Comparison of ENCODE assay signal across 10 mouse cellular contexts in the genomic region with DNA sequence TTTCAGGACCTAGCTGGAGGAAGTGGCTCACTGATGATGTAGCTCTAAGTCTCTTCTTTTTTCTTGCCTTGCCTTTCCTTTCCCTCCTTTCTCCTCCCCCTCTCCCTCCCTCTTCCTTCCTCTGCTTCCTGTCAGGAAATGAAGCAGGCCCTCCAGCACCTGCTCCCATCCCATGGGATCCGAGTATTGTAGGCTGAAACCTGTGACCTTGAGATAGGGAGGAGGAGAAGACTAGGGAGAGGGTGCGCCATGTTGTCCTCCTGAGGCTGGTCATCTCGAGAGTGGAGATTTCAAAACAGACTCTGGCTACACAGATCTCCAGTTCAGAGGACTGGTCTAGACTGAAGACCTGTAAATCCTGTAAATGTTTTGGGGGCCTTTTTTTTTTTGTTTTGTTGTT. TPM values are rescaled to one million over a fixed set of nuclear protein-coding genes. Genes with fewer than 3 reads are reported as not detected.
DNase-seq lines count a peak whose midpoint lies in the region; ATAC-seq and TF ChIP-seq lines count a peak whose summit lies in the region.
"Had no signal": no experiment of that assay in that cellular context is flagged by ENCODE, and none has a peak within 500 bp of the region (broad histone marks: within the 10 kb centered on the region; RNA-seq: fewer than 3 reads in every experiment).

No protein-coding gene starts in this region.

- WGBS in hindbrain, embryonic 10.5 days = 67% methylated on average over 3 of the region's 3 CpGs
- WGBS in hindbrain, postnatal 0 days = 55% methylated on average over 3 of the region's 3 CpGs
- 53% methylated on average over 3 of the region's 3 CpGs for WGBS in neural tube, embryonic 12.5 days
- WGBS in neural tube, embryonic 14.5 days = 61% methylated on average over 3 of the region's 3 CpGs

- H3K4me3 ChIP-seq in hindbrain, embryonic 10.5 days = no peak overlapping the region
- no peak overlapping the region for H3K4me3 ChIP-seq in hindbrain, postnatal 0 days (ENCODE audit: low read length)
- no peak overlapping the region for H3K4me3 ChIP-seq in neural tube, embryonic 12.5 days
- H3K4me3 ChIP-seq in brown adipose tissue, adult 24 weeks (ENCODE audit: insufficient read depth, low read depth, low read length) = no peak overlapping the region
- H3K4me3 ChIP-seq in neural tube, embryonic 14.5 days (ENCODE audit: low read depth, low read length) = no peak overlapping the region

- no peaks in the 10 kb centered on the region for H3K36me3 ChIP-seq in hindbrain, embryonic 10.5 days
- H3K36me3 ChIP-seq in hindbrain, postnatal 0 days (ENCODE audit: insufficient read depth, low read length) = no peaks in the 10 kb centered on the region
- H3K36me3 ChIP-seq in neural tube, embryonic 12.5 days = no peaks in the 10 kb centered on the region
- no peaks in the 10 kb centered on the region for H3K36me3 ChIP-seq in neural tube, embryonic 14.5 days (ENCODE audit: control insufficient read depth, insufficient read depth, low read length)

- TF ChIP-seq CTCF in hindbrain, postnatal 0 days (IDR thresholded peaks at IDR 0.05; ENCODE audit: low read depth) = no peak

- H3K9ac ChIP-seq in hindbrain, postnatal 0 days (replicated peaks; ENCODE audit: low read length) = no peak overlapping the region
- no peak overlapping the region for H3K9ac ChIP-seq in neural tube, embryonic 12.5 days
- H3K9ac ChIP-seq in neural tube, embryonic 14.5 days (replicated peaks; ENCODE audit: low read depth, low read length) = 0 out of 2 replicates have a peak overlapping the region, but pooled peaks have one; percentile 7

- H3K27ac ChIP-seq in hindbrain, embryonic 10.5 days = 0 out of 2 replicates have a peak overlapping the region, but pooled peaks have one; percentile 1
- H3K27ac ChIP-seq in hindbrain, postnatal 0 days = no peak overlapping the region
- H3K27ac ChIP-seq in neural tube, embryonic 12.5 days = no peak overlapping the region
- peak overlapping the region; percentile 73 for H3K27ac ChIP-seq in brown adipose tissue, adult 24 weeks (replicated peaks; ENCODE audit: low read depth, low read length)
- H3K27ac ChIP-seq in neural tube, embryonic 14.5 days (ENCODE audit: low read depth, low read length) = no peak overlapping the region

- no peak for DNase-seq in hindbrain, embryonic 10.5 days (ENCODE audit: low spot score)
- DNase-seq in hindbrain, postnatal 0 days (ENCODE audit: low spot score) = no peak
- no peak for DNase-seq in neural tube, embryonic 10.5 days (ENCODE audit: extremely low spot score, low spot score)
- DNase-seq in retina, embryonic 14.5 days (ENCODE audit: low spot score) = no peak
- DNase-seq in thymus, postnatal 0 days (ENCODE audit: low spot score) = no peak
- DNase-seq: cerebellum, postnatal 36 days; thymus, postnatal 4 days had no signal

- H3K9me3 ChIP-seq in hindbrain, embryonic 10.5 days = no peaks in the 10 kb centered on the region
- no peaks in the 10 kb centered on the region for H3K9me3 ChIP-seq in hindbrain, postnatal 0 days (ENCODE audit: low read length)
- no peaks in the 10 kb centered on the region for H3K9me3 ChIP-seq in neural tube, embryonic 12.5 days
- no peaks in the 10 kb centered on the region for H3K9me3 ChIP-seq in neural tube, embryonic 14.5 days (ENCODE audit: control insufficient read depth, low read length)

- H3K27me3 ChIP-seq in hindbrain, embryonic 10.5 days (ENCODE audit: insufficient read depth, poor library complexity, severe bottlenecking) = no peaks in the 10 kb centered on the region
- H3K27me3 ChIP-seq in hindbrain, postnatal 0 days (ENCODE audit: insufficient read depth, low read length) = no peaks in the 10 kb centered on the region
- no peaks in the 10 kb centered on the region for H3K27me3 ChIP-seq in neural tube, embryonic 12.5 days (replicated peaks)
- H3K27me3 ChIP-seq in neural tube, embryonic 14.5 days (ENCODE audit: control insufficient read depth, insufficient read depth, low read length) = no peaks in the 10 kb centered on the region

- ATAC-seq in hindbrain, postnatal 0 days = no peak
- ATAC-seq in neural tube, embryonic 12.5 days (ENCODE audit: low FRiP score, low read depth) = no peak
- no peak for ATAC-seq in neural tube, embryonic 14.5 days (ENCODE audit: low read depth)

- no peak overlapping the region for H3K4me2 ChIP-seq in hindbrain, postnatal 0 days (ENCODE audit: low read depth, low read length)
- peak overlapping the region; percentile 63; the same call in 1 of the 2 replicates for H3K4me2 ChIP-seq in neural tube, embryonic 12.5 days (replicated peaks)
- H3K4me2 ChIP-seq in neural tube, embryonic 14.5 days (ENCODE audit: low read depth, low read length) = no peak overlapping the region

- H3K4me1 ChIP-seq in hindbrain, embryonic 10.5 days (replicated peaks) = peaks cover 19% of the 10 kb centered on the region
- 0 out of 2 replicates have a peak, but pooled peaks cover 5% of the 10 kb centered on the region for H3K4me1 ChIP-seq in hindbrain, postnatal 0 days (ENCODE audit: insufficient read depth, low read length)
- H3K4me1 ChIP-seq in neural tube, embryonic 12.5 days = peaks cover 19% of the 10 kb centered on the region
- peaks cover 14% of the 10 kb centered on the region for H3K4me1 ChIP-seq in brown adipose tissue, adult 24 weeks (ENCODE audit: control insufficient read depth, insufficient read depth, insufficient read length, low read length)
- H3K4me1 ChIP-seq in neural tube, embryonic 14.5 days (ENCODE audit: control insufficient read depth, insufficient read depth, low read length) = peaks cover 12% of the 10 kb centered on the region

RNA-seq across cellular contexts. Expression of gene Gtf2ird2, which starts 1.6 kb away (rescaled TPM):
- 6.8 and 9.3 TPM in 2 replicates for polyA plus RNA-seq in hindbrain, embryonic 10.5 days (2016; fragmentation: Nextera tagmentation; extraction: Ambion mirVana)
- 14.6 and 19.7 TPM in 2 replicates for total RNA-seq in hindbrain, postnatal 0 days (2014; rRNA removed)
- polyA plus RNA-seq in hindbrain, postnatal 0 days (2015; fragmentation: Nextera tagmentation; extraction: Ambion mirVana) = 11.6 and 12.6 TPM in 2 replicates
- polyA plus RNA-seq in neural tube, embryonic 12.5 days (2016; fragmentation: Nextera tagmentation; extraction: Ambion mirVana) = 12.4 and 13.7 TPM in 2 replicates
- 1.4 and 2.6 TPM in 2 replicates for polyA plus RNA-seq in brown adipose tissue, adult 24 weeks (2012; ENCODE audit: insufficient read depth, insufficient read length, missing spikeins)
- polyA plus RNA-seq in neural tube, embryonic 14.5 days (2014; fragmentation: Nextera tagmentation; extraction: Ambion mirVana) = 11.6 and 14.0 TPM in 2 replicates
- 4.4 and 5.9 TPM in 2 replicates for polyA plus RNA-seq in thymus, postnatal 0 days (2015; fragmentation: Nextera tagmentation; extraction: Ambion mirVana)

RNA-seq across cellular contexts. Expression of gene Rcc1l, which starts 5.6 kb away (rescaled TPM):
- polyA plus RNA-seq in hindbrain, embryonic 10.5 days (2016; fragmentation: Nextera tagmentation; extraction: Ambion mirVana) = 31.0 and 35.7 TPM in 2 replicates
- total RNA-seq in hindbrain, postnatal 0 days (2014; rRNA removed) = 20.6 and 23.0 TPM in 2 replicates
- 21.5 and 21.7 TPM in 2 replicates for polyA plus RNA-seq in hindbrain, postnatal 0 days (2015; fragmentation: Nextera tagmentation; extraction: Ambion mirVana)
- polyA plus RNA-seq in neural tube, embryonic 12.5 days (2016; fragmentation: Nextera tagmentation; extraction: Ambion mirVana) = 22.3 and 22.9 TPM in 2 replicates
- polyA plus RNA-seq in brown adipose tissue, adult 24 weeks (2012; ENCODE audit: insufficient read depth, insufficient read length, missing spikeins) = 8.2 and 16.1 TPM in 2 replicates
- polyA plus RNA-seq in neural tube, embryonic 14.5 days (2014; fragmentation: Nextera tagmentation; extraction: Ambion mirVana) = 16.7 and 17.5 TPM in 2 replicates
- 21.0 and 22.4 TPM in 2 replicates for polyA plus RNA-seq in thymus, postnatal 0 days (2015; fragmentation: Nextera tagmentation; extraction: Ambion mirVana)

RNA-seq across cellular contexts. Expression of gene Ncf1, which starts 47.3 kb away (rescaled TPM):
- polyA plus RNA-seq in hindbrain, embryonic 10.5 days (2016; fragmentation: Nextera tagmentation; extraction: Ambion mirVana) = 2.6 and 3.1 TPM in 2 replicates
- total RNA-seq in hindbrain, postnatal 0 days (2014; rRNA removed) = 2.8 and 4.9 TPM in 2 replicates
- 2.0 and 2.3 TPM in 2 replicates for polyA plus RNA-seq in hindbrain, postnatal 0 days (2015; fragmentation: Nextera tagmentation; extraction: Ambion mirVana)
- polyA plus RNA-seq in neural tube, embryonic 12.5 days (2016; fragmentation: Nextera tagmentation; extraction: Ambion mirVana) = 3.0 and 3.5 TPM in 2 replicates
- 1.9 and 3.1 TPM in 2 replicates for polyA plus RNA-seq in brown adipose tissue, adult 24 weeks (2012; ENCODE audit: insufficient read depth, insufficient read length, missing spikeins)
- 0.94 and 3.7 TPM in 2 replicates for polyA plus RNA-seq in neural tube, embryonic 14.5 days (2014; fragmentation: Nextera tagmentation; extraction: Ambion mirVana)
- polyA plus RNA-seq in thymus, postnatal 0 days (2015; fragmentation: Nextera tagmentation; extraction: Ambion mirVana) = 9.6 and 10.3 TPM in 2 replicates

Comparison
In these comparisons a context has a peak if more than half of its experiments do, and no peak if none do; other contexts are left out.
1. H3K27ac ChIP-seq: peak in hindbrain, embryonic 10.5 days (single experiment) and brown adipose tissue, adult 24 weeks (single experiment); none in hindbrain, postnatal 0 days (single experiment), neural tube, embryonic 12.5 days (single experiment) and neural tube, embryonic 14.5 days (single experiment).